Mouse (Mus musculus) spleen, postnatal 36 days (tissue): ENCODE data around the gene Ifi209.
"Not testable (repeated sequence)": the region's sequence is repeated elsewhere in the genome, so short reads cannot be mapped to it uniquely, and the experiment has no call there.

Source experiments
- DNase-seq, 2 experiments: peaks; one replicate each; pipeline ENCODE4 v3.0.0; 2022; ENCODE audit warnings: low spot score in 2 of 2, mixed read lengths in 1 of 2

Ifi209 gene

GRCm38 (mm10) chr1:173630622-173631021 is at the start of gene Ifi209:
Ifi209 (plus strand) TSS chr1:173630917.
- peak; percentile 77 to 84 for DNase-seq

- not testable (repeated sequence) for DNase-seq
These were observed 41.0 kb upstream of the Ifi209 start for GRCm38 (mm10) chr1:173589698-173590097.

- peak; percentile 37 to 48 for DNase-seq
These were observed 31.8 kb upstream of the Ifi209 start, which contains the start of gene Ifi213 for GRCm38 (mm10) chr1:173598838-173599494. Ifi213 (minus strand) TSS chr1:173599274.

GRCm38 (mm10) chr1:173610291-173610690 is 20.4 kb upstream of the Ifi209 start:
- DNase-seq, result not testable (repeated sequence)

GRCm38 (mm10) chr1:173622216-173622615 is 8.5 kb upstream of the Ifi209 start:
- peak in 1 of 2 experiments; percentile 48 for DNase-seq

- no peak for DNase-seq
These were observed 6.7 kb upstream of the Ifi209 start for GRCm38 (mm10) chr1:173624052-173624451.

- peak; percentile 70 to 76 for DNase-seq
These were observed 4.0 kb upstream of the Ifi209 start for GRCm38 (mm10) chr1:173626686-173627085.

- DNase-seq, result no peak
These were observed 3.4 kb downstream of the Ifi209 start for GRCm38 (mm10) chr1:173633969-173634645.

- DNase-seq, result no peak
These were observed 14.7 kb downstream of the Ifi209 start for GRCm38 (mm10) chr1:173645393-173645792.

GRCm38 (mm10) chr1:173657973-173658372 is 27.3 kb downstream of the Ifi209 start:
- DNase-seq, result no peak

GRCm38 (mm10) chr1:173673458-173674097 is 42.9 kb downstream of the Ifi209 start, which contains the start of gene Ifi208:
Ifi208 (plus strand) TSS chr1:173673675.
- DNase-seq, result peak; percentile 53 to 54

GRCm38 (mm10) chr1:173678605-173679004 is 47.9 kb downstream of the Ifi209 start:
- DNase-seq, result peak in 1 of 2 experiments; percentile 9

GRCm38 (mm10) chr1:173694270-173694669 is 63.6 kb downstream of the Ifi209 start:
- no peak for DNase-seq
